Mouse (Mus musculus) retina, postnatal 7 days (tissue): ENCODE results near the gene Ctdsp2.

ENCODE experiments used
- DNase-seq: peaks from one replicate; pipeline ENCODE4 v3.0.0-alpha.2; 2012; ENCODE audit warnings: low read depth, low spot score

Ctdsp2 gene

DNA sequence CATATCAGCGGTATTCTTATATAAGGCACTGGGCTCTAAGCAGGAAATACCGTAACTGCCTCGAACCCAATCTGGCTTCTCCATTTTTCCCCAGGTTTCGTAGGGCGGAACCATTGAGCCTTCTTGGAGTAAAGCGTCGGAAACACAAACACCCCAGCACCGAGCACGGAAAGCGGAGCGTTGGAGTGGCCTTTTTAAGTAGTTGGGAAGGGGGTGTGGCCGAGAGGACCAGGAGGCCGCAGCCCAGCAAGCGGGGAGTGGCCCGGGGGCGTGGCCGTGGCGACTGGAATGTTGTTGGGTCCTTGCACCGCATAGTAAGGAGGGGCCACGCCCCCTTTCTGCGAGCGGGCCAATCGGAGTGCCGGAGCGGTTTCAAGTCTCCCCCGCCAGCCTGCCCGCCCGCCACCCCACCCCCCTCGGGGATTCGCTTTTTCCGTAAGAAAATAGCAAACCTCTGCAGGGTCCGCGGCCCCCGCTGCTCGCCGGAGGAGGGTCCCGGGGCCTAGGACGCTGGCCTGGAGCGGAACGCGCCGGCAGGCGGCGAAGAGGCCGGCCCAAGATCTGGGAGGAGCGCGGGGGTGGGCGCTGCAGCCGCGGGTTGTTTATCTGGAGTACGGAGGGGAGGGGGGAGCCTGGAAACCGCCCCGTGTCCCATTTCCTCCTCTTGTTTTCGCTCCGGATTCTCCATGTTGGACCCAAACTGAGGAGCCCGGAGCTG, at the start of gene Ctdsp2:
TSS of gene Ctdsp2 (plus strand) at position 441 of the 718 bp plus-strand sequence.
- peak; percentile 96 for DNase-seq

DNA sequence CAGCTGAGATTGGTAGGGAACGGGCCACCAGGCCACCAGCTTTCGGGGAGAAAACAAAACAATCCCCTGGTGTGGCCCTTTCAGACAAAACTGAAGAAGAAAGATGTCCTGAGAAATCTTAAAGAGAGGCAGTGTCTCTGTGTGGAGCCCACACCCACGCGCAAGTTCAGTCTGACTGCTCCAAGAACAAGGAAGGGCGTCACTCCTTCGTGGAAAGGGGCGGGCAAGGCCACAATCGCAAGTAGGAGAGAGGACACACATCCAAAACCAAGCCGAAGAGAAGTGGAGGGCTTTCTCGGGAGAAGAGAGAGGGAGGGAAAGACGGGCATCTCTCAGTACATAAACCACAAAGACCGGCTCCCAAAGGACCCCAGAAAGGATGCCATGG, 49.7 kb upstream of the Ctdsp2 start:
- no peak for DNase-seq

DNA sequence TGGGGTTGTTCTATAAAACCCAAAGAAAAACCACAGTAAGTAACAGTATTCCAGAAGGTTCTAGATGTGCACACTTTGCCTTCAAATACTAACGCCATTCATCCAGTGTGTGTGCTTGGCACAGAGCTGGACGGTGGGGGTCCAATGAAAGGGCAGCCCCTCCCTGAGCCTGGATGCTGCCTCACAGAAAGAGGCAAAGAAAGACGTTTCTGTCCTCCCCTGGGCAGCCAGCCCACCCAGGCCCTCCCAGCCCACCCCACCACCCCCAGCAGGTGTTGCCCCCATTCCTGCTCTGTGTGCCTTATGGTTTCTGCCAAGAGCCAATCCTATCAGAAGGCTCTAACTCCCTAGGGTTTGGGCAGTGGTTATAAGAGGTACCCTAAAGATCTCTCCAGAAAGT, 49.0 kb upstream of the Ctdsp2 start:
- DNase-seq: no peak

DNA sequence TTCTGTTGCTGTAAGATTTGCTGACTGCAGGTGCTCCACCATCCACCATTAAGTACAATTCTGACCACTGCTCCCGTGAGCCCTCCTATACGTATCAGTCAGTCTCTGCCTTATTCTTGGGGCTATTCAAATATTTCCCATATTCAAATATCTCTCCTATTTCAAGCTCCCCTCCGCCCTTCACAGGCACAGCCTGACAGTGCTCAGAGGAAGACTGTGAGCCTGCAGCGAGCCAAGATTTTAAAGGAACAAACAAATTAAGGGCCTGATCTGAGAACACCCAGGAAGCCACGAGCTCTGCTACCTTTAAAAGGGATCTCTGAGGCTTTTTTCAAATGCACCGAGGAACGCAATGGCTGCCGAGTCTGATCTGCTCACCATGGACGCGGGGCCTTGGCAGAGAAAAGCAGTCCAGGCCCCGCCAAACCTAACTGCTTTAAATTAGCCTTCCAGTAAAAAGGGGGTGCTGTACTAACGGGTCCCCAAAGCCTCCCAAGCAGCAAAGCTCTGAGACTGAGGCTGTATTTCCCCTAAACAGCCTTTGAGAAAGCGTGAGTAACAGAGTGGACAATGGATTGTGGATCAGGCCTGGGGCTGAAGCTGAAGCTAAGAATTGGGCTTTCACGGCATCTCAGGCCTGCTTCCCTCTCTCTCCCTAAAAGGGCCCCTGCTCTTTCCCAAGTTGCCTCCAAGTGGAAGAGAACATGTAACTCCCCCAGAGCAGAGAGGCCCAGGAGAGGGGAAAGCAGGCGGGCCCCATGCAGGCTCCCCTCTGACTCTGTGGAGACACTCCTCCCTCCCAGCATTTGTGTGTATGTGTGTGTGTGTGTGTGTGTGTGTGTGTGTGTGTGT, 48.0 kb upstream of the Ctdsp2 start:
- DNase-seq: no peak

DNA sequence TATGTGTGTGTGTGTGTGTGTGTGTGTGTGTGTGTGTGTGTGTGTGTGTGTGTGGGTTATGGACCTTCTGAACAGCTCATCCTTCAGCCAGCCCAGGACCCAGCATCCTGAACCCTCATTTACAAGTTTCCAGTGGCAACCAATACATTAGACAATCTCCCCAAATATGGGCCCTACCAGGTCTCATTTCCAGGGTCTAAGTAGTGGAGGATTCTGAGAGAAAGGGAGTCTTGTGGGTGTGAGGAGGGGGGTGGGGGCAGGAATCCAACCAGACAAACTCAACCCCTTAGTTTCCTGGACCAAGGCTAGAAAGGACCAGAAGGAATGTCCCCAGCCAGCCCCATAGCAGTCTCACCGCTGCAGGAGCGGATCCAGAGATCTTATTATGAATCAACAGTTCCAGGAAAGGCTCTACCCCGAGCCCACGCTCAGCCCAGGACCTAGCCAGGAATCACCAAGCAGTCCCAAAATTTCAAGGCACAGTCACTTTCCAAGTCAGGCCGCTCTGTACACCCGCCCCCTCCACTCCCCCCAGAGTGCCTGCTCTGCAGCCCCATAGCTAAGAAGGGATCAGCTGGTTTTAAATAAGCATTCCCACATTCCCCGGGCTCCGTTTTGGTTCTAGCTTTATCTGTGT, 47.3 kb upstream of the Ctdsp2 start:
- no peak for DNase-seq

DNA sequence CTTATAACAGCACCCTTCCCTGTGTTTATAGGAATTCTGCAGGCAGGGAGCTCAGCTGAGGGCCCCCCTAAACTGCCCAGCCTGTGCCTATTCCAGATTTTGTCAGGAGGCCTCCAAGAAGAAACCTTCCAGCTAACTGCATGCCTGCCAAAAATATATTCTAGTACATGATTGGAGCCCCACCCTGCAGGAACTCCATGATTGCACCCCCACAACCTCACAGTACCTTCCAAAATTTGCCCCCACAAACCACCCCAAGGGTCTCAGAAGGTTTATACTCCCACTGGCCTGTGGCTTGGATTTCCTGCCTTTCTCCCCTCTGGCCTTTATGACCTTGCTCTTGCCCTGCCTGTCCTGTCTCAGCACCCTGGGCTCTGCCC, 46.8 kb upstream of the Ctdsp2 start:
- no peak for DNase-seq

DNA sequence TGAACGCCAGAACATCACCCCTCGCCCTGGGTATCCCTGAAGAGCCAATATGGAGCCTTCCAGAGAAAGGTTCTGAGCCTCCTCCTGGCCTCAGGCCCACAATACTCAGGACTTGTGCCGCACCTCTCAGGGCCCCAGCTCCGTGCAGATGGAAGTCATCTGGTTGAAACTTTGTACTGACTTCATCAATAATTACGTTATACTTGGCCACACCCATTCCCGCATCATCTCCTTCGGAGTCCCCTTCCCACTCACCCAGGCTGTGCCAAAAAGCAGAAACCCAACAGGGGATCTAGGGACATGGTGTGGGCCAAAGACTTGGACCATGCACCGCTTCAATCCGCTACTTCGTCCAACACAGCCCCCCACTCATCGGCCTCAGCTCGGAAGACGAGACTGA, 44.0 kb upstream of the Ctdsp2 start:
- DNase-seq: no peak

DNA sequence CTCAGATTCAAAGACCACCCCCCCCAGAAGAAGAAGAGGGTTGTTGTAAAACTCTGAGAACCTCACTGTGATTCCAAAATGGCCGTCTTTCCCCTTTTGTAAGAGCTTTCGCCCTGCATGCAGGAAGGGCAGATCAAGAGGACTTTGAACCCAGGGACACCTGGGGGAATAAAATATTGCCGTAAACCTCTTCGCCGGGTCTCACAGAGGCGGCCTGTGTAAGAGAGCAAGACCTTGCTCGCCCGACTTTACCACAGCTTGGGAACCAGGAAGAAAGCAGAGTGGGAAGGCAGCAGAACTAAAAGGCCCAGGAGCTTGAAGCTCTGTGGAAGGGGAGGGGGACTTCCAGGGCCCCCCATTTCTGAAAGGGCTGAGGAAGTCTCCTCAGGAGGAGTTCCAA, 43.4 kb upstream of the Ctdsp2 start:
- no peak for DNase-seq

DNA sequence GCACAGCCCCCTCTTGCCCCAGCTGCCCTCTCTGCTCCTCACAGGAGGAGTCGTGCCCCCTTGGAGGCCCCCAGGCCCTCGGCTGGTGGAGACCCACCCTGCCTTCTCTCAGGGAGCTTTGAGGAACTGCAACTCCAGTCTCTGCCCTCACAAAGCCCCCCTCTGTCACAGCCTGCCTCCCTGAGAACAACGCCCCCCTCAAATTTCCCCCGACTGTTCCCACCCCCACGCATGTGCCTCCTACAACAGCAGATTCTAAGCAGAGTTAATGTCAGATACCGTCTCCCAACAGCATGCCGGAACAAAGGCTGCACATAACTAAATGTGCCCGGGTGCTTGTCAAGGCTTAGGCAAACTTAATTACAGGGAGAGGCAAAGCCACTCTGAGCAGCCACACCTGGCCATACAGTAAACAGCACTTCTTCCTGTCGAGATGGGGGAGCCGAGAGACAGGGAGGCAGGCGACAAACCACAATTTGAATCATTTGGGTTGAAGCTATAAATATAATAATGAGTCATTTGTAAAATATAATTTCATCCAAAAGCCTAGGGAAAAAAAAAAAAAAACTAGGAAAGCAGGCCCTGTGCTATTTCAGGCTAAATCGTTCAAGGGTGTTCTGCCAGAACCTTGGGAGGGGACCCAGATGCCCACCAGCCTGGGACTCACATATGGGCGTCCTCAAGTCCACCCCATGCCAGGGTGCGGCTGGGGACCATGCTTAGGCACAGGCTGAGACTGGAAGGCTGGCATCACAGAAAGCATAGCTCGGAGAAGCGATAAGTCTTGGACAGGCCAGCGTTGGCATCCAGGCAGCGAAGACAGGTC, 42.7 kb upstream of the Ctdsp2 start:
- DNase-seq: no peak

DNA sequence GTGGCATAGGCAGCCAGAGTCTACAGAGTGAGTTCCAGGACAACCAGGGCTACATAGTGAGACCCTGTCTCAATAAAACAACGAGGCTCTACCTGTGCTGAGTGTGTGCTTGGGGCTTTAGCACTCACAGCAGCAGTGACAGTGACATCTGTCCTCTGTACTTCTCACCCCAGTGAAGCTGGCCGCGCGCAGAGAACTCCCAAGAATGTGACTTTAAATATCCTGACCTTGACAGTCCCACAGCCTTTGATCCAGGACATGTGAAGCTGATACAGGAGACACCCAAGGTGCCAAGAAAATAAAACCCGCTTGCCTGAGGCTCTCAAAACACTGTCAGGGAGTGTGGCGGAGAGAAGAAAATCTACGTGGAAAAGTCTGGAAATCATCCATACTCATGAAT, 37.6 kb upstream of the Ctdsp2 start:
- DNase-seq: no peak

DNA sequence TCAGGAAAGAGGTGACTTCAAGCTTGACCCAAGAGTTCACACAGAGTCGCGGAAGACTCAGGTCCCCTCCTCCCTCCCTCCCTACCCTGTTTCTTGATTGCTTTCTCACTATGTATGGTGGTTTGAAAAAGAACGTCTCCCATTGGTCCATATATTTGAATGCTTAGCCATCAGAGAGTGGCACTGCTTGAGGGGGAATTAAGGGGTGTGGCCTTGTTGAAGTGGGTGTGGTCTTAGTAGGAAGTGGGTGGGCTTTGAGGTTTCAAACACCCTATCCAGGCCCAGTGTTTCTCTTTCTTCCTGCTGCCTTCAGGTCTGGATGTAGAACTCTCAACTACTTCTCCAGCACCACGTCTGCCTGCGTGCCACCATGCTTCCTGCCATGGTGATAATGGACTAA, 33.0 kb upstream of the Ctdsp2 start:
- no peak for DNase-seq

DNA sequence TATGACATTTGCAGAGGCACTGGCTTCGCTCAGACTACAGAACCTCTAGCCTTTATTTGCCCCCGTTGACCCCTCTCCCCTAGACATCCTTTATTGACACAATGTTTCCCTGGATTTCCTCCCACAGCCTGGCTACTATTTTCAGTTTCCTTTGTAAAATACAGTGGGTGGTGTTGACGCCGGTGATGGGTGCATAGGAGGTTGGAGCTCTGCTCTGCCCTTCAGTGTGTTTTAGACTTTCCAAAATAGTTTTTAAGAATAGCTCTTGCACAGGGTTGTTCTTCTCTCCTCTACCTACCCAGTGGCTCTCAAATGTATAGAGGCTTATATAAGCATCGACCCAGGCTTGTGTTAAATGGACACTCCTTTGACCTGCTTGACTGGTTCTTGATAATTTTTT, 28.7 kb upstream of the Ctdsp2 start:
- DNase-seq: no peak

DNA sequence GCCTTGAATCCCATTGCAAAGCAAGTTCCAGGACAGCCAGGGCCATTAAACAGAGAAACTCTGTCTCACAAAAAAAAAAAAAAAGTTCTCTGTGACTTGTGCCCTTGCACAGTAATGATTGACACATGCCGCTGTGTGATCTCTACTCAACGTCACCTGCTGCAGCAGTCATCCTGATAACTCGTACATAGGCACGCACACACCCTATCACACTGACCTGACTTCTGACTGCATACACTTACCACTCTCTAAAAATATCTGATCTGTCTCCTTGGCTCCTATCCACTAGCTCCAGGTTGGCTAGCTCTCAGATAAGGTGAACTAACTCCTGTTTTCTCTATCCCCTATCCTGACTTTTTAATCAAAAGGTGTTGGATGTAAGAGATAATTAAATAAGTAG, 27.9 kb upstream of the Ctdsp2 start:
- DNase-seq: no peak

DNA sequence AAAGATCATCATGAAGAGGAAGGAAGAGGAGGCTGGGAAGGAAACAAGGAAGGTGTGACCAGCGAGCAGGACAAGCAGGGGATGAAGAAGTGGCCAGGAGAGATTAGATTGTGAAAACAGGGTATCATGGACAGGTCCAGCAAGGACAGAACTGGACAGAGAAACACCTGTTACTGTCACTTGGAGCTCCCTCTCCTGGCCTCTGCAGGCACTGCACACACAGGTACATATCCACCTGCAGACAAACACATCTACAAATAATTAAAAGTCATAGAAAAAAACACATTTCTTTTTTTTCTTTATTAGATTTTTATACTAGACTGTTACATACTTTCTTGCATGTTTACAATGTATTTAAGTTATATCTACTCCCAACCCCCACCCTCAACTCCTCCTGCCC, 26.1 kb upstream of the Ctdsp2 start:
- DNase-seq: no peak

DNA sequence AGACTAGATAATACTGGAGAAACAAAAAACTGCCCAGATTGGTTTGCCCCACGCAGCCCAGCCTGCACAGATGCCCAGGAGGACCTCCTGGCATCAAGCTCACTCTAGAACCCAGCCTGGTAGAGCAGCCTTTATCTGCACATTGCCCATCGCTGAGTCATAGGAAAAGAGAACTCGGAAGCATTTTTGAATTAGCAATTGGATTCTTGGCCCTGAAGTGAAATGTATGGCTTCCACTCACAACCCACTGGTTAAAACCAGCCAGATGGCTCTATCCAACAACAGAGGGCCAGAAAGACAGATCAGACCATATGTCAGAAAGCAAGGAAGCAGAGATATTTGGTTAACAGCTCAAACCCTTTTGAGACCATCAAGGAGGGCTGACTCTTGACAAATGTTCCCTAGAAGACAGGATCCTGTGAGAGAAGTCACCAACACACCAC, 25.5 kb upstream of the Ctdsp2 start:
- DNase-seq: no peak

DNA sequence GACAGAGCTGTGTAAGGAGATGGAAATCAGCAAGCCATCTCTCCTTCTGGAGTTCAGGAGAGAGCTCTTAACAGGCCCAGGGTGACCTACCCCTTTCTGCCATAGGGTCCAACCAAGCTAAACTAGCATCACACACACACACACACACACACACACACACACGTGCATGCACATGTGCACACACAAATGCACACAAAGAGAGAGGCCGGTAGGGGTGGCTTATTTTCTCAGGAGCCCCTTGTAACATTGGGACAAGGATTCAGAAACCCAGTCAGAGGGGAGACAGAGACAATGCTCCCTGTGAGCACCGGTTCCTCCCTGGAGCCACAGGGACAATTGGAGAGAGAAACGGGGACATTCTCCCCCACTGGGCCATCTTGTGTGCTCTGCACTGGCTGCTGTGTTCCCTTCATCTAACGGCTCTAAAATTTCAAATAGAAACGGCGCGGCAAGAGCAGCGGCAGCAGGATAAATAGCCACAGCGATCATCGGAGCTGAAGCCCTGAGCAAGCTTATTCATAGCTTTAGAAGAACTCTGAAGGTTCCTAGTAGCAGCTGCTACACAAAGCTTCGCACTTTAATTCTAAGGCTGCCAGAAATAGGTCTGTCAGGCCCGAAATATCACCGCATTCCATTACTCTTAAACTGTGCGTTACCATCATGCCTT, 21.7 kb upstream of the Ctdsp2 start:
- DNase-seq: no peak

DNA sequence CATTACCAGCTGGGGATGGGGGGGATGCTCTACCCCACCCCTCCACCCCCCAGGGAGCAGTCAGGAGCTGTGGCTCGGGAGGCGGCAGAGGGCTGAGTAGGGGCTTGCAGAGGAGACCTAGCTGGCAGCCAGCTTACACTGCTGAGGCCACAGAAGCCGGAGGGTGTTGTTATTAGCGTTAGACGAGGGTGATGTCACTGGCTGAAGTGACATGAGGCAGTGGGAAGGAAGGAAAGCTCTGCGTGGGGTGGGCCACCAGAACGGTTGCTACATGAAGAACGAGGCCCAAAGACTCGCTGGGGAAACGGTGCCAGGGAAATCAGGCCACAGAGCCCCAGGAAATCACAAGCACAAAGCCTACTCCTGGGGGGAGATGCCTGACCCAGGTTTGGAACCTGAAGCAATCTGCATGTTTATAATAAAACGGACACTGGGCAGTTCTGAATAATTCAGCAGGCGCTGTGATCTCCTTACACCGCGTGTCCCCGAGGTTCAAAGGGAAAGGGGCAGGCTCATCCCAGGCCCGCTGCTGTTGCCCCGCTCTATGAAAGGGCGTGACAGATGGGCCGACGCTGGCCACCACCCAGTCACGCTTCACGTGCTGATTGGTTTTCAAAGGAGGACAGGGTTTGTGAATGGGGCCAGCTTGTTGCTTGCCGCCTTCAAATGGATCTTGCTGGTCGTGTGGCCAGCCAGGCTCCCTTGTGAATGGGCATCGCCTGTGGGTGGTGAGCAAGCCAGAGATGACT, 21.0 kb upstream of the Ctdsp2 start:
- no peak for DNase-seq

DNA sequence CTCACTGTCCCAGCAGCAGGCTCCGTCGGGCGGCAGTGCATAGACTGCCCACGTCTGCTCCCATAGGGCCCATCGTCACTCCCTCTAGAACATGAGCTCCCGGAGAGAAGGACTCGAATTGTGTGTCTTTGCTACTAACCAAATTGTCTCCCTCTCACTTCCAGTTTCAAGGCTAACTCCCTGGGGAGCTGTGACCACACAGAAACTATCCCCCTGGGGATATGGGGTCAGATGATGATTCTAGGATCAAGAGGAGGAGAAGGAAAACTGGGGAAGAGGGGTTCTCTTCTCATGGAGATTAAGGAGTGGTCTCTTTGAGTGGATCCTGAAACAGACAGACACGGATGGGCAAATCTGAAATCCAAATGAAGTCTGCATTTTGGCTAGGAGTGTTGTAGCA, 18.0 kb upstream of the Ctdsp2 start:
- DNase-seq: no peak

DNA sequence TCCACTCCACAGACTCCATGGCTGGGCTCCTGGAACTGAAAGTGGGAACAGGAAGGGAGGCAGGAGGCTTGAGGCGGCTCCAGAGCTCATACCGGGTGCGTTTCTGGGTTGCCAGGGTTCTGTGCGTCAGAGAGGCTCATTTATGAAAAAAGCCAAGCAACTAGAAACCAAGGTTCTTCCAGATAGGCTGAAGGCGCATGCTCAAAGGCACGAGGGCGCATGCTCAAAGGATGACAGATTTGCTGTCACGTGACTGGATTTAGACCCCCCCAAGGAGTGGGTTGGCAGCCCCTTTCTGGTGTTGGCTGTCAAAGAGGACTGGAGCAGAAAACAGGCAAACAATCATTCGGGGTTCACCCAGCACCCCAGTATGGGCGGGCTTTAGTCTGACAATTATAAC, 16.8 kb upstream of the Ctdsp2 start:
- no peak for DNase-seq

DNA sequence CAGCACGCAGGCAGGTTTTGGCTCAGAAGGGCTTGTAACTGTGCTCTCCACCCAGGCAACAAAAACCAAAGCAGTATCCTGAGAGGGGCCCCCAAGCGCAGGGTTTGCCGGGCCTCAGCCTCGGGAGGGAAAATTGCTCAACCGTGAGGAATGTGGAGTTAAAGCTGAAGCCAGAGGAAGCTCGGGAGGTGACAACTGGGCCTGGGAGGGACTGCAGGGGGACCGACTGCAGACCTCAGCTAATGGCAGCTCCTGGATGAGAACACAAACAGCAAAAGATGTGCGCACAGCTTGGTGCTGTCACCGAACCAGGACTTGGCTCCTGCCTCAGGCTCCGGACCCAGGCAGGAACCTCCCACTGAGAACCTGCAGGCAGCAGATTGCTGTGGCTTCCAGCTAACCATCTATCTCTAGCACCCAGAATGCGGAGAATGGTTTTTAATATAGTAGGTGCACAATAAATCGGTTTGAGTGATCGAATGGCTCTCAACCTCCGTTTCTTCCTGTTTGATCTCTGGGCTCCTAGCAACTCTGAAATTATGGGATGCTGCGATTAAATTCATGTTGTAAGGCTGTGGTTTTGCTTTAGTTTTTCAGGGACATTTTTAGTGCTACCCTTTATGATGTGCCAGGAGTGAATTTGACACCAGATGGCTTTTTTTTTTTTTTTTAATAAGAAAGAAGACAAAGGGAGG, 16.1 kb upstream of the Ctdsp2 start:
- no peak for DNase-seq
